Comparison of ENCODE assay signal across 23 mouse cellular contexts in genomic region chr12:33040811-33041210, GRCm38 (mm10). TPM values are rescaled to one million over a fixed set of nuclear protein-coding genes. Genes with fewer than 3 reads are reported as not detected.
DNase-seq lines count a peak whose midpoint lies in the region; ATAC-seq and TF ChIP-seq lines count a peak whose summit lies in the region.
"Had no signal": no experiment of that assay in that cellular context is flagged by ENCODE, and none has a peak within 500 bp of the region (broad histone marks: within the 10 kb centered on the region; RNA-seq: fewer than 3 reads in every experiment).

No protein-coding gene starts in this region.

- peaks cover 2% of the 10 kb centered on the region; the same call in 1 of the 2 replicates for H3K27me3 ChIP-seq in limb, embryonic 10.5 days (ENCODE audit: low read depth, poor library complexity, severe bottlenecking)
- no peaks in the 10 kb centered on the region for H3K27me3 ChIP-seq in cerebellum, adult 2 months (ENCODE audit: control insufficient read depth, insufficient read depth, low read length)
- H3K27me3 ChIP-seq: stomach, embryonic 15.5 days had no signal

- DNase-seq in 3134 (ENCODE audit: extremely low read depth, insufficient read length, low spot score) (peak; percentile 39), 3T3-L1 (ENCODE audit: low read depth, low spot score) (peak; percentile 94), NIH3T3 (ENCODE audit: low read depth) (peak; percentile 83)
- DNase-seq in limb, embryonic 10.5 days (ENCODE audit: low spot score), result no peak
- DNase-seq in cerebellum, adult 2 months, result no peak
- DNase-seq in heart, postnatal 10 days, result no peak
- DNase-seq: adrenal gland, adult 2 months; cerebellum, postnatal 36 days; kidney, adult 11 months; kidney, postnatal 10 days; lung, adult 2 months; spleen, adult 18-20 months; thymus, adult 2 months had no signal

- H3K4me1 ChIP-seq in limb, embryonic 10.5 days, result peaks cover 10% of the 10 kb centered on the region
- H3K4me1 ChIP-seq in cerebellum, adult 2 months (ENCODE audit: control insufficient read depth, insufficient read depth, low read length), result no peaks in the 10 kb centered on the region

- WGBS in limb, embryonic 10.5 days, result 83% methylated on average over 2 of the region's 2 CpGs
- 92% methylated on average over 2 of the region's 2 CpGs for WGBS in cerebellum, adult 2 months

- no peak overlapping the region for H3K4me3 ChIP-seq in limb, embryonic 10.5 days
- H3K4me3 ChIP-seq in cerebellum, adult 2 months (replicated peaks; ENCODE audit: insufficient read depth, low read depth, low read length), result no peak overlapping the region
- H3K4me3 ChIP-seq: hindbrain, embryonic 12.5 days; left cerebral cortex, adult 2 months; limb, embryonic 13.5 days; megakaryocyte, embryonic 14.5 days; neural tube, embryonic 13.5 days; stomach, embryonic 15.5 days had no signal

- peak; percentile 74 for ATAC-seq in inflammation-experienced regulatory T-cells, adult 6 months
- ATAC-seq: forebrain, embryonic 16.5 days had no signal

- no peaks in the 10 kb centered on the region for H3K36me3 ChIP-seq in limb, embryonic 10.5 days
- H3K36me3 ChIP-seq: hindbrain, embryonic 12.5 days; limb, embryonic 13.5 days; neural tube, embryonic 13.5 days; stomach, embryonic 15.5 days had no signal

- no peak for TF ChIP-seq CTCF in cerebellum, adult 2 months (IDR thresholded peaks at IDR 0.05; ENCODE audit: borderline replicate concordance, insufficient read depth, low read depth, low read length)

- intact Hi-C loops in heart, postnatal 10 days (cut with DNase I), result no loop called here

- H3K27ac ChIP-seq in limb, embryonic 10.5 days, result no peak overlapping the region
- no peak overlapping the region for H3K27ac ChIP-seq in cerebellum, adult 2 months (ENCODE audit: insufficient read depth, low read length)
- H3K27ac ChIP-seq: hindbrain, embryonic 12.5 days; left cerebral cortex, adult 2 months; limb, embryonic 13.5 days; neural tube, embryonic 13.5 days; stomach, embryonic 15.5 days had no signal

- H3K9me3 ChIP-seq in limb, embryonic 10.5 days (replicated peaks), result no peaks in the 10 kb centered on the region
- H3K9me3 ChIP-seq: hindbrain, embryonic 12.5 days; limb, embryonic 13.5 days; neural tube, embryonic 13.5 days; stomach, embryonic 15.5 days had no signal

- TF ChIP-seq POLR2A in cerebellum, adult 2 months (IDR thresholded peaks at IDR 0.05; ENCODE audit: borderline replicate concordance, insufficient read depth, low read length), result no peak

RNA-seq across cellular contexts. Expression of gene Cdhr3, which starts 51.9 kb away (rescaled TPM):
- polyA plus RNA-seq in inflammation-experienced regulatory T-cells, adult 6 months (2017; shearing (Covaris generic)), result under 1 TPM in 2 of 3 experiments, not detected in 1; 0.18 to 0.26 TPM
- polyA plus RNA-seq in limb, embryonic 10.5 days (2016; fragmentation: Nextera tagmentation; extraction: Ambion mirVana), result not detected in 2 replicates
- 1.4 TPM in 2 replicates for polyA plus RNA-seq in cerebellum, adult 2 months (2012; rRNA removed)
- under 1 TPM in 1 of 2 experiments, not detected in 1; 0.77 TPM for total RNA-seq in heart, postnatal 10 days (2021)
- total RNA-seq: adrenal gland, adult 2 months; monocyte, adult 5-6 weeks had no signal
- polyA plus RNA-seq: adrenal gland, adult 2 months; embryonic facial prominence, embryonic 11.5 days had no signal

Comparison
In these comparisons a context has a peak if more than half of its experiments do, and no peak if none do; other contexts are left out.
1. DNase-seq: peak in 3134 (single experiment), 3T3-L1 (single experiment) and NIH3T3 (single experiment); none in limb, embryonic 10.5 days (single experiment), cerebellum, adult 2 months (0 of 2) and heart, postnatal 10 days (0 of 2).